Mouse (Mus musculus) heart, embryonic 12.5 days (tissue): ENCODE measurements around the gene Rab11fip5. TPM values are rescaled to one million over a fixed set of nuclear protein-coding genes. Genes with fewer than 3 reads are reported as not detected.

Experiments
- ATAC-seq: fragments of 200-750 bp; cut with Nextera tagmentation; 2 replicates; pipeline ENCODE4 v1.8.0; 2017; ENCODE audit warnings: moderate TSS enrichment, moderate library complexity; ENCODE audit not compliant: insufficient number of reproducible peaks, low FRiP score
- H3K27ac ChIP-seq: fragments of 300-500 bp; sonication (generic); 2 replicates; pipeline ENCODE4 v1.5.1; 2016; ENCODE audit warnings: mild to moderate bottlenecking, moderate library complexity; ENCODE audit not compliant: poor library complexity, severe bottlenecking
- H3K27me3 ChIP-seq: fragments of 300-500 bp; sonication (generic); replicated peaks from 2 replicates; pipeline ENCODE4 v1.6.1; 2016; ENCODE audit warnings: mild to moderate bottlenecking, moderate library complexity
- H3K36me3 ChIP-seq: fragments of 300-500 bp; sonication (generic); 2 replicates; pipeline ENCODE4 v1.6.1; 2016; ENCODE audit warnings: mild to moderate bottlenecking, moderate library complexity
- H3K4me1 ChIP-seq: fragments of 300-500 bp; sonication (generic); replicated peaks from 2 replicates; pipeline ENCODE4 v1.6.1; 2016; ENCODE audit warnings: mild to moderate bottlenecking
- H3K4me2 ChIP-seq: fragments of 300-500 bp; sonication (generic); 2 replicates; pipeline ENCODE4 v1.6.1; 2016; ENCODE audit warnings: mild to moderate bottlenecking, moderate library complexity
- H3K4me3 ChIP-seq: fragments of 300-500 bp; sonication (generic); 2 replicates; pipeline ENCODE4 v1.5.1; 2016; ENCODE audit warnings: mild to moderate bottlenecking
- H3K9ac ChIP-seq: fragments of 300-500 bp; sonication (generic); 2 replicates; pipeline ENCODE4 v1.6.1; 2016; ENCODE audit warnings: mild to moderate bottlenecking, moderate library complexity
- H3K9me3 ChIP-seq: fragments of 300-500 bp; sonication (generic); replicated peaks from 2 replicates; pipeline ENCODE4 v1.6.1; 2016; ENCODE audit warnings: mild to moderate bottlenecking, moderate library complexity
- WGBS: fragments of 180-500 bp; shearing (Covaris S2); methylation state at CpG from one replicate; pipeline ENCODE4 v1.1.7; 2016; 5-methylcytosine and 5-hydroxymethylcytosine counted together
- polyA plus RNA-seq: library from polyadenylated mRNA; unstranded; fragments of >200 nt; fragmentation: Nextera tagmentation; extraction: Ambion mirVana; gene quantifications from 2 replicates; pipeline ENCODE4 v1.2.1, GENCODE M21; 2016

Gene Rab11fip5
- polyA plus RNA-seq, 1 experiment from 2014 or later = 42.6 TPM

DNA sequence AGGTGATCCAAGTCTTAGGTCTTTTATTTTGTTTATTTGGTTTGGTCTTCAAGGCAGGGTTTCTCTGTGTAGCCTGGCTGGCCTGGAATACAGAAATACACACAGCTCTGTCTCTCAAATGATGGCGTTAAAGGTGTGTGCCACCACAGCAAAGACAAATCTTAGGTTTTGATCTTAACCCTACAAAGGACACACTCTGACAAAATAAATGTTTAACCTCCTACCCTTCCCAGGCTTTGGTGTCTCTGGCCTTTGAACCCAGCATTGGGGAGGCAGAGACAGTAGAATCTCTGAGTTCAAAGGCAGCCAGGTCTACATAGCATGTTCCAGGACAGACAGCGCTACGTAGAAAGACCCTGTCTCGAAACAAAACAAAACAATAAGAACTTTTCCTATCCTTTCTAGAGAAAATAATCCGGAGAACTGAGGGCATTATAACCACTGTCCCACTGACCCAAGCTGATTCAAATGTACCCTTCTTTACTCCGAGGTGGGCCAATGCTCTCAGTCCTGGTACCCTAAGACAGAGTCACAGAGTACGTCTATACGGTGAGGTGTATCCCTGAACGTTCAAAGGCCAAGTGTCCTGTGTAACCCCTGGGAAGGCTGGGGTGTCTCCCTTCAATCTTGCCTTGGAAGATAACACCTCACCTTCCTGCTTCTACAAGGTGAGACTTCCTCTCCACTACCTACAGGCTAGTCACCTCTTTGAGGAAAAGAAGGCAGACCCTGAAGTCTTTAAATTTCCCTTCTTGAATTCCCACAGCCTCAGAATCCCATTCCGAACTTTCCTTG is 1.2 kb downstream of the Rab11fip5 start:
- no peaks in the 10 kb centered on the region for H3K9me3 ChIP-seq
- H3K4me1 ChIP-seq = peaks cover 66% of the 10 kb centered on the region
- WGBS = 75% methylated on average over 10 of the region's 10 CpGs
- H3K4me2 ChIP-seq = peak overlapping the region; percentile 78
- ATAC-seq = no peak
- peak overlapping the region; percentile 69 for H3K27ac ChIP-seq
- no peaks in the 10 kb centered on the region for H3K27me3 ChIP-seq
- H3K36me3 ChIP-seq = peaks cover 7% of the 10 kb centered on the region
- peak overlapping the region; percentile 97 for H3K9ac ChIP-seq
- peak overlapping the region; percentile 80 for H3K4me3 ChIP-seq

DNA sequence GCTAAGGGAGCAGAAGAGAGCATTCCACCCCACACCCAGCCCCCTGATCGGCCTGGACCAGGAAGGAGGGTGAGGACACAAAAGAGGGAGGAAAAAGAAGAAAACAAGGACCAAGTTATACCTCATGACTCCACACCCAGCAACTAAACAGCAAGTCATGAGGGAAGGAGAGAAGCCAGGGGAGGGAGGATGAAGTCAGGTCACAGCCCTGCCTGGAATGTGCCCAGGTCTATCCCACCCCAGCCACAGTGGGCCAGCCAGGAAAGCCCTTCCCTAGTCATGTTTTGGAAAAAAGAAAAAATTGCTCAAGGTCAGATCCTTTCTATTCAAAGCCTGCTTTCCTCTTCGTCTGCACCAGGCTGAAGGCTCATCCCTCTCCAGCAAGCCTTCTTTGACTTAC is 1.9 kb downstream of the Rab11fip5 start:
- H3K4me1 ChIP-seq = peaks cover 68% of the 10 kb centered on the region

DNA sequence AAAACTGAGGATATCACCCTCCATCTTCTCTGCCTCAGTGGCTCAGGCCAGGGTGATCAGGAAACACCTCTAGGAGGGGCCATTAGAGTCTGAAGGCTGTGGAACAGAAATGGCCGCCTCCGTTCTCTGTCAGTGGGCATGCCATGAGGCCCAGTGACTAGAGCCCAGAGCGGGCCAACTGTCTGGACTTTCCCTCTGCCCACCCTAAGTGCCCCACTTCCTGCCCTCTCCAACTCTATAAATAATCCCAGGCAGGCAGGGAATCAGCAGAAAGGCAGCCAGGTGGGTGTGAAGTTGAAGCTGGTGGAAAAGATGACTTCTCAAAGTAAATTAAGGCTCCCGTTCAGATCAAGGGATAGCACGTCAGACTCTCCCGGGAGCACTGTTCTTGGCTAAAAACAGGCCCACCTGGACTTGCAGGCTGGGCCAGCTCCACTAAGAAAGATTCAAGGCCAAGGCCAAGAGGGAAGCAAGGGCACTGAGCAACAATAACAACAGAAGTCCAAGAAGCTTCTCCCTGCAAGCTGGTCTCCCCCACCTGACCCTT is 2.5 kb downstream of the Rab11fip5 start:
- peak overlapping the region; percentile 97 for H3K9ac ChIP-seq
- peak overlapping the region; percentile 69 for H3K27ac ChIP-seq
- no peaks in the 10 kb centered on the region for H3K27me3 ChIP-seq
- no peak for ATAC-seq
- peak overlapping the region; percentile 78 for H3K4me2 ChIP-seq
- H3K4me1 ChIP-seq = peaks cover 68% of the 10 kb centered on the region
- H3K9me3 ChIP-seq = no peaks in the 10 kb centered on the region
- H3K36me3 ChIP-seq = peaks cover 7% of the 10 kb centered on the region
- WGBS = 60% methylated on average over 6 of the region's 6 CpGs
- H3K4me3 ChIP-seq = peak overlapping the region; percentile 80

More for the DNA sequence above, 1.9 kb downstream of the Rab11fip5 start:
- H3K27ac ChIP-seq = peak overlapping the region; percentile 69
- no peaks in the 10 kb centered on the region for H3K27me3 ChIP-seq
- peak overlapping the region; percentile 97 for H3K9ac ChIP-seq
- peak overlapping the region; percentile 80 for H3K4me3 ChIP-seq
- peak overlapping the region; percentile 78 for H3K4me2 ChIP-seq
- peaks cover 7% of the 10 kb centered on the region for H3K36me3 ChIP-seq
- no peaks in the 10 kb centered on the region for H3K9me3 ChIP-seq
- WGBS = 75% methylated on average over 2 of the region's 2 CpGs
- ATAC-seq = no peak

DNA sequence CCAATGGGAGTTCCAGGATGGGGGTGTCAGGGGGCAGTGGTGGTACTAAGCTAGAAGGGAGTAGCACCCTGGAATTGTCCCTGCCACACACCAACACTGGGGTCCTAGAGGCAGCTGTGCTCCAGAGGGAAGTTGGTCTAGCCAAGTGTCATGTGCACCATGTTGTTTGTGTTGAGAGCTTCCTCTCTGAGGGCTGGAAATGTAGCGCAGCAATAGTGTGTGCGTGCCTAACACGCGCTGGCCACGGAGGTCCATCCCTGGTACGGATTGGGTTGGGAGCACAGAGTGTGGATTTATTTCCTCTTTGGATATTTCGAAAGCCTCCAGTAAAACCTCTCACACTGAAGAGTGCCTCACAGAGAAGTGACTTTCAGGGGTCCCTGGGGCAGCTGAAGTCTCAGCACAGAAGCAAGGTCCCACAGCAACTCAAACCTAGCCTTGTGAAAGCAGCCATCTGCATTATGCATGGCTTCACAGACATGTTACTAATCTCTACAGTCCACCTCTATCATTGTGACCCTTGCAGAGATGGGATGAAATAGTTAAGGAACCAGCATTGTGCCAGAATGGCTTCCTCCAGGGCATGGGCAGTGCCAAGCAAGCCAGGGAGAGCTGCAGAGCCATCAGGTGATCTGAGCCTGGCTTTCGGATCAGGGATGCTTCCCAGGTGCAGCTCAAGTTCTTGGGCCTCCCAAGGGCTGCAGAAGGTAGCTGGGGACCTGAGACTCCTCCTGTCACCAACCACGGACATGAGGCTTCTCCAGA is 3.6 kb downstream of the Rab11fip5 start:
- Histone ChIP-seq H3K9ac (no peak overlapping the region), H3K36me3 (peaks cover 7% of the 10 kb centered on the region), H3K27ac (no peak overlapping the region), H3K4me3 (no peak overlapping the region), H3K27me3 (no peaks in the 10 kb centered on the region), H3K9me3 (no peaks in the 10 kb centered on the region), H3K4me2 (peak overlapping the region; percentile 78), H3K4me1 (peaks cover 79% of the 10 kb centered on the region)
- 93% methylated on average over 9 of the region's 9 CpGs for WGBS
- ATAC-seq = no peak

DNA sequence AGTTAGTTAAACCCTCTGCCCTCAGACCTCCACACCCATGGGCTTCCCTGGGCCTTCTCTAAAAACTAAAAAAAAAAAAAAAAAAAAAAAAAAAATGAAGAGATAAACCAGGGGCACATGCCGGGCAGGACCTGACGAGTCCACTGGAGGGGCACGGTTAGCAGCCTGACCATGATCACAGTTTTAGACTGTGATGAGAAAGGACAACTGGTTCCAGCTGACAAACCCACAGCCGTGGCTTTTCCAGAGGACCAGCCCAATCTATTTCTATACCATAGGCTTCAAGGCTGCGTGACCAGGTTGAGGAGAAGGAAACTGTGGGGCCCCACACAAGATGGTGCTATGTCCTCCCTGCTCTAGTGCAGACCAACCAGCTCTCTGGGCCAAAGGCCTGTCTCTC is 4.4 kb downstream of the Rab11fip5 start:
- Histone ChIP-seq H3K9me3 (no peaks in the 10 kb centered on the region), H3K27me3 (no peaks in the 10 kb centered on the region), H3K4me2 (peak overlapping the region; percentile 49; the same call in 1 of the 2 replicates), H3K4me3 (no peak overlapping the region), H3K9ac (no peak overlapping the region), H3K4me1 (peaks cover 87% of the 10 kb centered on the region), H3K27ac (peak overlapping the region; percentile 95), H3K36me3 (peaks cover 13% of the 10 kb centered on the region)
- ATAC-seq = no peak
- WGBS = 69% methylated on average over 5 of the region's 5 CpGs

DNA sequence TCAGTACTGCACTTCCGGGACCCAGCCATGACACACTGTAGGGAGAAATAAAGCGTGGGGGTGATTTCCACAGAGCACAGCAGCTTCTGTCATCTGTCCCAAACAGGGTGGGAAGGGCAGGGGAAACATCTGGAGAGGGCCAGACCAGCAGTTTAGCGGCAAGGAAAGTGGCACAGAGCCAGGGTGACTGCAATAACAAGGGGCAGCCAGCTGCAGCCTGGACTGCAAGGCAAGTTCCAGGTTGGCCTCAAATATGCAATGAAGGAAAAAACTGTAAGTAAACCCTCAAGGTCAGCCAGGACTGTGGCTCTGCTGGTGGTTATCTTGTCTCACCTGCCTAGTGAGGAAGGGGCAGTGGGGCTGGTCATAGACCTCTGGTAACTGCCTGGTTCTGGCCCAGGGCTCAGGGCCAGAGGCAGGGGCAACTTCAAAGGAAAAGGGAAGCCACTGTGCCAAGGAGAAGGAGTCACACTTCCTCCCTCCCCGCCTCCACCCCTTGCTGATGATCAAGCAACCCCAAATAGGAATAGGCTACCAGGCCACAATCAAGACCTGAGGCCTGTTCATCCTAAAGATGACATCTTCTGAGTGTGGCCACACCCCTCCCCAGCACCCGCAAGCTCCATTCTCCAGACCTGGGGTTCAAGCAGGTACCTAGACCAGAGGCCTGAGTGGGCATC is 5.1 kb downstream of the Rab11fip5 start:
- WGBS = 55% methylated on average over 5 of the region's 5 CpGs
- peak overlapping the region; percentile 0; the same call in 1 of the 2 replicates for H3K4me3 ChIP-seq
- peak overlapping the region; percentile 26 for H3K9ac ChIP-seq
- peaks cover 18% of the 10 kb centered on the region for H3K36me3 ChIP-seq
- peak overlapping the region; percentile 95 for H3K27ac ChIP-seq
- H3K4me2 ChIP-seq = peak overlapping the region; percentile 49
- H3K27me3 ChIP-seq = no peaks in the 10 kb centered on the region
- peak; percentile 10; the same call in 1 of the 2 replicates for ATAC-seq
- H3K9me3 ChIP-seq = no peaks in the 10 kb centered on the region
- H3K4me1 ChIP-seq = peaks cover 94% of the 10 kb centered on the region

DNA sequence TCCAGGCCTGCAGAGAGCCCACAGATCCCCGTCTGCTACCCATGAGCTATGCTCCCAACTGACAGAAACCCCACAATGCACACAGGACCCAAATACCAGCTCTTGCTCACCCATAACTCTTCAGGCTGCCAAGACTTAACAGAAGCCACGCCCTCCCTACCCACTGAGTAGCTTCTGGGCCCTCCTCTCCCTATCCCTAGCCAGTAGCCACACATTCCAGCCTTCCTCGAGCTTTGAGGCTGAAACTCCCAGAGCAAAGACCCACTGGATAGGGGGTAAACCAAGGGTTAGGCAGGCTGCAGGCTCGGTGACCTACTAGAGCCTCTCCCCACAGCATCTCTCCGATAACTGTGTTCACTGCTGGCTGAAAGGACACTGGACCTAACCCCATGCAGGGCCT is 5.7 kb downstream of the Rab11fip5 start:
- WGBS = 59% methylated on average over 5 of the region's 5 CpGs
- peaks cover 18% of the 10 kb centered on the region for H3K36me3 ChIP-seq
- H3K4me3 ChIP-seq = no peak overlapping the region
- H3K4me2 ChIP-seq = peak overlapping the region; percentile 49
- peaks cover 100% of the 10 kb centered on the region for H3K4me1 ChIP-seq
- no peaks in the 10 kb centered on the region for H3K9me3 ChIP-seq
- 0 out of 2 replicates have a peak overlapping the region, but pooled peaks have one; percentile 26 for H3K9ac ChIP-seq
- no peaks in the 10 kb centered on the region for H3K27me3 ChIP-seq
- H3K27ac ChIP-seq = peak overlapping the region; percentile 95
- no peak for ATAC-seq

DNA sequence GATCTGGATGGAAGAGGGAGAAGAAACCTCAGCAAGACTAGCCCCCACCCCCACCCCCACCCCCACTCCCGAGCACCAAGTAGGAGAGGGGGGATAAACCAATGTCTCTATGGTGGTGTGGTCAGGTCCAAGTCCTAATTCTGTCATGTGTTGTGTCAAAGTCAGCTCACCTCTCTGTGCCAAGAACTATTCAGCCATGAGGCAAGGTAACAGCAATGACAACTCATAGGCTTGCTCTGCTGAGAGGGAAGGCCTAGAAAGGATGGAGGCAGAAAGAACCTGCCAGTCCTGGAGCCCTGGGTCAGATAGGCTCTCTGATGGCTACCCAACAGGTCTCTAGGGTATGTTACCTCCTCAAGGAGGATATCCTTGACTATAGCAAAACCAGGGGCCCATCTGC is 6.3 kb downstream of the Rab11fip5 start:
- Histone ChIP-seq H3K9me3 (no peaks in the 10 kb centered on the region), H3K36me3 (peaks cover 18% of the 10 kb centered on the region), H3K4me3 (no peak overlapping the region), H3K4me1 (peaks cover 98% of the 10 kb centered on the region), H3K27me3 (no peaks in the 10 kb centered on the region), H3K27ac (peak overlapping the region; percentile 95; the same call in 1 of the 2 replicates), H3K9ac (no peak overlapping the region; the same call in 1 of the 2 replicates), H3K4me2 (peak overlapping the region; percentile 47; the same call in 1 of the 2 replicates)
- ATAC-seq = no peak
- 93% methylated on average over 1 of the region's 1 CpGs for WGBS

DNA sequence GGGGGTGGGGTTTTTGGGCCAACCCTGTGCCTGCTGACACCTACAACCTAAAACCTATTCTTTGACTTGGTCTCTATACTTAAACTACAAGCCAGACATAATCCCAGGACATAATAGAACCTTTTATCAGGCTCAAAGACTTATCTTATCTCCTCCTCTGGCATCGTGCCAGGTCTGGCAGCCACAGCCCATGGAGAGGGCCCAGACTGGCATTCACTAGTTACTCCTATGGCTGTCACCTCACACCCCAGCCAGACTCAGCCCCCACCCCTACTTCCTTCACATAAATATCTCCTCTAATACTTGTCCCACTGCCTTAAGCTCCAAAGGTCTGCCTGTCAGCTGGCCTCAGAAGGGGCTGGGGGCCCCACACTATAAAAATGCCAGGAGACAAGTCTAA is 8.0 kb downstream of the Rab11fip5 start:
- 32% methylated on average over 1 of the region's 1 CpGs for WGBS
- peak overlapping the region; percentile 47 for H3K4me2 ChIP-seq

DNA sequence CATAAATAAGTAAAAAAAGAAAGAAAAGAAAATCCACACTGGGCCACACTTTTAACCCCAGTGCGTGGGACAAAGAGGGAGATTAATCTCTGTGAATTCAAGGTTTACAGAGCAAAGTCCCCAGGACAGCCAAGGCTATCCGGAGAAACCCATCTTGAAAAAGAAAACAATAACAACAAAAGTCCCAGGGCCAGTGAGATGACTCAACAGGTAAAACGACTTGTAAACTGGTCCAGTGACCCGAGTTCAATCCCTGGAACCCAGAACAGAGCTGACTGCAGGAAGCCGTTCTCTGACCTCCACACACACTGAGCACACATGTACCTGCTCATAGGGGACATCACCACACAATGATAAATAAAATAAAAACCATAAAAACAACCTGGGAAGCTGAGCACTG is 10.0 kb downstream of the Rab11fip5 start:
- peaks cover 92% of the 10 kb centered on the region for H3K4me1 ChIP-seq
- no peak overlapping the region for H3K4me3 ChIP-seq
- no peaks in the 10 kb centered on the region for H3K9me3 ChIP-seq
- no peaks in the 10 kb centered on the region for H3K27me3 ChIP-seq
- peak overlapping the region; percentile 17; the same call in 1 of the 2 replicates for H3K4me2 ChIP-seq
- 79% methylated on average over 5 of the region's 5 CpGs for WGBS
- peak overlapping the region; percentile 46 for H3K9ac ChIP-seq
- H3K27ac ChIP-seq = peak overlapping the region; percentile 95
- ATAC-seq = no peak
- H3K36me3 ChIP-seq = peaks cover 15% of the 10 kb centered on the region

More for the DNA sequence above, 8.0 kb downstream of the Rab11fip5 start:
- peak; percentile 76; the same call in 1 of the 2 replicates for ATAC-seq
- H3K4me1 ChIP-seq = peaks cover 97% of the 10 kb centered on the region
- H3K9ac ChIP-seq = no peak overlapping the region; the same call in 1 of the 2 replicates
- peak overlapping the region; percentile 95 for H3K27ac ChIP-seq
- H3K36me3 ChIP-seq = peaks cover 18% of the 10 kb centered on the region
- no peaks in the 10 kb centered on the region for H3K9me3 ChIP-seq
- no peaks in the 10 kb centered on the region for H3K27me3 ChIP-seq
- H3K4me3 ChIP-seq = no peak overlapping the region
